Mouse (Mus musculus): ENCODE data around the gene Azi2.

DNA sequence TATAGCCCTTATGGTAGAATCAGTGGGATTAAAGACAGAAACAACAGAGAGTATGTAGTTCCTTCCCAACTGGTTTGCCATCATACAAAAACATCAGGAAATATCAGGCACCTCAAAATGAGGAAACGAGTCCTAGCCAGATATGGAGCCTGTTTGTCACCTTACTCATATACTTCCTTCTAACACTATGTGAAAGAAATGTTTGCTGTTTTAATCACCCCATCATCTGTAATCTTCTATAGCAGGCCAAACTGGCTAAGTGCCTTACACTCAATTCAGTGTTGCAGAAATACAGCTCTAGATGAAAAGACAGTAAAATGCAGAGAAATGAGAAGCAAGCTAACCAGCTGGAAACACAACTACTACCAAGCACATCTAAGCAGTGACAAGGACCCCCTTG lies 10.0 kb upstream of the Azi2 start:
- no peak for TF ChIP-seq ZNF384 (IDR thresholded peaks at IDR 0.05; ENCODE audit: low read depth, low read length)
- no peak for TF ChIP-seq ZC3H11A (IDR thresholded peaks at IDR 0.05; ENCODE audit: borderline replicate concordance, low read depth, low read length)
- TF ChIP-seq CHD2 (IDR thresholded peaks at IDR 0.05; ENCODE audit: low read depth, low read length): no peak

All from ES-E14 (cell line).